Mouse (Mus musculus): ENCODE data around the gene Dnm2.

DNA sequence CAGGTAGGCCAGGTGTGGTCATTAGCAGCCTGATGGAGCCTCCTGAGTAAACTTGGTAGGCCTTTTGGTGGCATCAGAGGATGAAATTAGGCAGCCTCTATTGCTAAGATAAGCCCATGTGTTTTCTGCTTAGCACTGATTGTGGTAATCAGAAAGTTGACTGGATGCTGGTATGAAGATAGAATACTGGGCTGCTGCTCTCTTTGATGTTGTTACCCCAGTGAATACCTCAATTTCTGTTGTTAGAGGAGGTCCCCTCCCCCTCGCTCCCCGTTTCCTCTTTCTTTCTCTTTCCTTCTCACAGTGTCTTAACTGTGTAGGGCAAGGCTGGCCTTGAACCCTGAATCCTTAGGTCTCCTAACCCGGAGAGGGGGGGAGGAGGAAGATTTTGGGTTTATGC lies 45.5 kb upstream of the Dnm2 start:
- TF ChIP-seq CTCF (IDR thresholded peaks at IDR 0.05; ENCODE audit: low read depth, low read length) = no peak
- TF ChIP-seq POLR2A (IDR thresholded peaks at IDR 0.05; ENCODE audit: insufficient read depth, low read length) = no peak
